Mouse (Mus musculus): ENCODE results near the gene Etl4. TPM values are rescaled to one million over a fixed set of nuclear protein-coding genes. Genes with fewer than 3 reads are reported as not detected.

Gene Etl4
- polyA plus RNA-seq, 1 experiment from 2014 or later = 2.5 TPM

GRCm38 (mm10) chr2:20446180-20446579 is 536.6 kb downstream of the Etl4 start:
- Histone ChIP-seq H3K4me3 (replicated peaks; ENCODE audit: low read depth, low read length) (no peak overlapping the region), H3K4me2 (ENCODE audit: low read length) (no peak overlapping the region), H3K9ac (replicated peaks; ENCODE audit: low read length) (no peak overlapping the region), H3K9me3 (ENCODE audit: control insufficient read depth, low read length) (no peaks in the 10 kb centered on the region), H3K4me1 (ENCODE audit: control insufficient read depth, insufficient read depth, low read length) (no peaks in the 10 kb centered on the region), H3K36me3 (ENCODE audit: control insufficient read depth, insufficient read depth, low read length) (no peaks in the 10 kb centered on the region), H3K27ac (replicated peaks; ENCODE audit: low read depth, low read length) (no peak overlapping the region), H3K27me3 (ENCODE audit: control insufficient read depth, insufficient read depth, low read length) (no peaks in the 10 kb centered on the region)
- WGBS = 85% methylated on average over 4 of the region's 4 CpGs
- DNase-seq = no peak
- no peak for ATAC-seq (ENCODE audit: low FRiP score, low TSS enrichment)

- no peaks in the 10 kb centered on the region for H3K4me1 ChIP-seq (ENCODE audit: control insufficient read depth, insufficient read depth, low read length)
- 59% methylated on average over 3 of the region's 3 CpGs for WGBS
Observed at GRCm38 (mm10) chr2:20450945-20451344, 541.4 kb downstream of the Etl4 start.

GRCm38 (mm10) chr2:20453506-20454206 is 544.1 kb downstream of the Etl4 start:
- H3K27ac ChIP-seq (replicated peaks; ENCODE audit: low read depth, low read length) = no peak overlapping the region
- 83% methylated on average over 3 of the region's 3 CpGs for WGBS
- H3K4me2 ChIP-seq (ENCODE audit: low read length) = no peak overlapping the region
- H3K9ac ChIP-seq (replicated peaks; ENCODE audit: low read length) = no peak overlapping the region
- ATAC-seq (ENCODE audit: low FRiP score, low TSS enrichment) = no peak
- no peak overlapping the region for H3K4me3 ChIP-seq (replicated peaks; ENCODE audit: low read depth, low read length)
- H3K36me3 ChIP-seq (ENCODE audit: control insufficient read depth, insufficient read depth, low read length) = no peaks in the 10 kb centered on the region
- no peaks in the 10 kb centered on the region for H3K27me3 ChIP-seq (ENCODE audit: control insufficient read depth, insufficient read depth, low read length)
- DNase-seq = no peak
- no peaks in the 10 kb centered on the region for H3K4me1 ChIP-seq (ENCODE audit: control insufficient read depth, insufficient read depth, low read length)
- H3K9me3 ChIP-seq (ENCODE audit: control insufficient read depth, low read length) = no peaks in the 10 kb centered on the region

More at GRCm38 (mm10) chr2:20450945-20451344, 541.4 kb downstream of the Etl4 start:
- Histone ChIP-seq H3K27me3 (ENCODE audit: control insufficient read depth, insufficient read depth, low read length) (no peaks in the 10 kb centered on the region), H3K9me3 (ENCODE audit: control insufficient read depth, low read length) (no peaks in the 10 kb centered on the region), H3K36me3 (ENCODE audit: control insufficient read depth, insufficient read depth, low read length) (no peaks in the 10 kb centered on the region), H3K27ac (replicated peaks; ENCODE audit: low read depth, low read length) (no peak overlapping the region), H3K4me2 (ENCODE audit: low read length) (no peak overlapping the region), H3K4me3 (replicated peaks; ENCODE audit: low read depth, low read length) (no peak overlapping the region), H3K9ac (replicated peaks; ENCODE audit: low read length) (no peak overlapping the region)
- DNase-seq (peak; percentile 2), ATAC-seq (ENCODE audit: low FRiP score, low TSS enrichment) (no peak)

- no peaks in the 10 kb centered on the region for H3K9me3 ChIP-seq (ENCODE audit: control insufficient read depth, low read length)
- no peaks in the 10 kb centered on the region for H3K4me1 ChIP-seq (ENCODE audit: control insufficient read depth, insufficient read depth, low read length)
- H3K27me3 ChIP-seq (ENCODE audit: control insufficient read depth, insufficient read depth, low read length) = no peaks in the 10 kb centered on the region
- 89% methylated on average over 2 of the region's 2 CpGs for WGBS
- no peak for DNase-seq
- no peak overlapping the region for H3K4me2 ChIP-seq (ENCODE audit: low read length)
- H3K27ac ChIP-seq (replicated peaks; ENCODE audit: low read depth, low read length) = no peak overlapping the region
- H3K36me3 ChIP-seq (ENCODE audit: control insufficient read depth, insufficient read depth, low read length) = no peaks in the 10 kb centered on the region
- H3K9ac ChIP-seq (replicated peaks; ENCODE audit: low read length) = no peak overlapping the region
- no peak overlapping the region for H3K4me3 ChIP-seq (replicated peaks; ENCODE audit: low read depth, low read length)
- ATAC-seq (ENCODE audit: low FRiP score, low TSS enrichment) = no peak
Observed at GRCm38 (mm10) chr2:20479199-20479598, 569.6 kb downstream of the Etl4 start.

- Histone ChIP-seq H3K4me3 (replicated peaks; ENCODE audit: low read depth, low read length) (no peak overlapping the region), H3K4me1 (ENCODE audit: control insufficient read depth, insufficient read depth, low read length) (no peaks in the 10 kb centered on the region), H3K27ac (replicated peaks; ENCODE audit: low read depth, low read length) (no peak overlapping the region), H3K9ac (replicated peaks; ENCODE audit: low read length) (no peak overlapping the region), H3K27me3 (ENCODE audit: control insufficient read depth, insufficient read depth, low read length) (no peaks in the 10 kb centered on the region), H3K36me3 (ENCODE audit: control insufficient read depth, insufficient read depth, low read length) (no peaks in the 10 kb centered on the region), H3K4me2 (ENCODE audit: low read length) (no peak overlapping the region), H3K9me3 (ENCODE audit: control insufficient read depth, low read length) (no peaks in the 10 kb centered on the region)
- DNase-seq (no peak), ATAC-seq (ENCODE audit: low FRiP score, low TSS enrichment) (no peak)
- WGBS = 16% methylated on average over 2 of the region's 2 CpGs
Observed at GRCm38 (mm10) chr2:20486137-20486788, 576.7 kb downstream of the Etl4 start.

GRCm38 (mm10) chr2:20489090-20489489 is 579.5 kb downstream of the Etl4 start:
- H3K36me3 ChIP-seq (ENCODE audit: control insufficient read depth, insufficient read depth, low read length) = no peaks in the 10 kb centered on the region
- H3K27me3 ChIP-seq (ENCODE audit: control insufficient read depth, insufficient read depth, low read length) = no peaks in the 10 kb centered on the region
- H3K4me2 ChIP-seq (ENCODE audit: low read length) = no peak overlapping the region
- H3K4me3 ChIP-seq (replicated peaks; ENCODE audit: low read depth, low read length) = no peak overlapping the region
- H3K27ac ChIP-seq (replicated peaks; ENCODE audit: low read depth, low read length) = no peak overlapping the region
- DNase-seq (no peak), ATAC-seq (ENCODE audit: low FRiP score, low TSS enrichment) (no peak)
- no peaks in the 10 kb centered on the region for H3K4me1 ChIP-seq (ENCODE audit: control insufficient read depth, insufficient read depth, low read length)
- H3K9me3 ChIP-seq (ENCODE audit: control insufficient read depth, low read length) = no peaks in the 10 kb centered on the region; the same call in 1 of the 2 replicates
- no peak overlapping the region for H3K9ac ChIP-seq (replicated peaks; ENCODE audit: low read length)
- 93% methylated on average over 3 of the region's 3 CpGs for WGBS

- no peaks in the 10 kb centered on the region for H3K4me1 ChIP-seq (ENCODE audit: control insufficient read depth, insufficient read depth, low read length)
- H3K27ac ChIP-seq (replicated peaks; ENCODE audit: low read depth, low read length) = no peak overlapping the region
- 53% methylated on average over 2 of the region's 2 CpGs for WGBS
- H3K4me3 ChIP-seq (replicated peaks; ENCODE audit: low read depth, low read length) = no peak overlapping the region
- H3K4me2 ChIP-seq (ENCODE audit: low read length) = no peak overlapping the region
- no peak for DNase-seq
- H3K27me3 ChIP-seq (ENCODE audit: control insufficient read depth, insufficient read depth, low read length) = no peaks in the 10 kb centered on the region
- H3K9ac ChIP-seq (replicated peaks; ENCODE audit: low read length) = no peak overlapping the region
- H3K9me3 ChIP-seq (ENCODE audit: control insufficient read depth, low read length) = no peaks in the 10 kb centered on the region; the same call in 1 of the 2 replicates
- no peak for ATAC-seq (ENCODE audit: low FRiP score, low TSS enrichment)
- H3K36me3 ChIP-seq (ENCODE audit: control insufficient read depth, insufficient read depth, low read length) = no peaks in the 10 kb centered on the region
Observed at GRCm38 (mm10) chr2:20492125-20492524, 582.5 kb downstream of the Etl4 start.

- Histone ChIP-seq H3K9ac (replicated peaks; ENCODE audit: low read length) (no peak overlapping the region), H3K4me3 (replicated peaks; ENCODE audit: low read depth, low read length) (no peak overlapping the region), H3K36me3 (ENCODE audit: control insufficient read depth, insufficient read depth, low read length) (no peaks in the 10 kb centered on the region), H3K4me1 (ENCODE audit: control insufficient read depth, insufficient read depth, low read length) (no peaks in the 10 kb centered on the region), H3K4me2 (ENCODE audit: low read length) (no peak overlapping the region), H3K27ac (replicated peaks; ENCODE audit: low read depth, low read length) (no peak overlapping the region), H3K9me3 (ENCODE audit: control insufficient read depth, low read length) (no peaks in the 10 kb centered on the region; the same call in 1 of the 2 replicates), H3K27me3 (ENCODE audit: control insufficient read depth, insufficient read depth, low read length) (no peaks in the 10 kb centered on the region)
- DNase-seq (no peak), ATAC-seq (ENCODE audit: low FRiP score, low TSS enrichment) (no peak)
- WGBS = 78% methylated on average over 2 of the region's 2 CpGs
Observed at GRCm38 (mm10) chr2:20493806-20494205, 584.2 kb downstream of the Etl4 start.

GRCm38 (mm10) chr2:20494666-20495065 is 585.1 kb downstream of the Etl4 start:
- H3K4me1 ChIP-seq (ENCODE audit: control insufficient read depth, insufficient read depth, low read length) = no peaks in the 10 kb centered on the region
- 17% methylated on average over 3 of the region's 3 CpGs for WGBS
- H3K4me3 ChIP-seq (replicated peaks; ENCODE audit: low read depth, low read length) = no peak overlapping the region
- ATAC-seq (ENCODE audit: low FRiP score, low TSS enrichment) (peak; percentile 68; the same call in 1 of the 2 replicates), DNase-seq (peak; percentile 84)
- no peak overlapping the region for H3K9ac ChIP-seq (replicated peaks; ENCODE audit: low read length)
- no peak overlapping the region for H3K4me2 ChIP-seq (ENCODE audit: low read length)
- no peaks in the 10 kb centered on the region for H3K27me3 ChIP-seq (ENCODE audit: control insufficient read depth, insufficient read depth, low read length)
- no peaks in the 10 kb centered on the region; the same call in 1 of the 2 replicates for H3K9me3 ChIP-seq (ENCODE audit: control insufficient read depth, low read length)
- H3K36me3 ChIP-seq (ENCODE audit: control insufficient read depth, insufficient read depth, low read length) = no peaks in the 10 kb centered on the region
- no peak overlapping the region for H3K27ac ChIP-seq (replicated peaks; ENCODE audit: low read depth, low read length)

All from midbrain, embryonic 14.5 days (tissue).